Mouse (Mus musculus): ENCODE data around the gene Caprin1. TPM values are rescaled to one million over a fixed set of nuclear protein-coding genes. Genes with fewer than 3 reads are reported as not detected.
A peak's percentile ranks its signal among the peaks of the same experiment; 100 is the strongest.

Caprin1 gene
- polyA plus RNA-seq, 1 experiment from 2014 or later: 212 TPM

DNA sequence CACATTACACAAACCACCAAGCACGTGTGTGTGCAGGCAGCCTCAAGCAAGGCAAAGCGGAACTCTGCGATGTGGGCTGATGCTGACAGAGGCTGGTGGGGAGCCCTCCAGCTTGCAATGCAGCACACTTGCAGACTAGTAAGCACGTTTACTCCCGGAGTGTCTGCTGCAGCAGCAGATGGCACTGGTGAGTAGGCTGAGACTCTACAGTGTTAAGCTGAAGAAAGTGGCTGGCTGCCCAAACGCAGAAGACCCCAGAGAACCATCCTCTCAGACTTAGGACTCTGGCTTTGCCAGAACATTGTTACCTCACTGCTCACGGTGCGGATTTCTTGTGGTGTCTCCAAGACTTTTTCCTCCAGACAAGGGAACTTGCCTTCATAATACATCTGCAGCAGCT lies 66.5 kb downstream of the Caprin1 start:
- DNase-seq (ENCODE audit: low spot score): no peak

DNA sequence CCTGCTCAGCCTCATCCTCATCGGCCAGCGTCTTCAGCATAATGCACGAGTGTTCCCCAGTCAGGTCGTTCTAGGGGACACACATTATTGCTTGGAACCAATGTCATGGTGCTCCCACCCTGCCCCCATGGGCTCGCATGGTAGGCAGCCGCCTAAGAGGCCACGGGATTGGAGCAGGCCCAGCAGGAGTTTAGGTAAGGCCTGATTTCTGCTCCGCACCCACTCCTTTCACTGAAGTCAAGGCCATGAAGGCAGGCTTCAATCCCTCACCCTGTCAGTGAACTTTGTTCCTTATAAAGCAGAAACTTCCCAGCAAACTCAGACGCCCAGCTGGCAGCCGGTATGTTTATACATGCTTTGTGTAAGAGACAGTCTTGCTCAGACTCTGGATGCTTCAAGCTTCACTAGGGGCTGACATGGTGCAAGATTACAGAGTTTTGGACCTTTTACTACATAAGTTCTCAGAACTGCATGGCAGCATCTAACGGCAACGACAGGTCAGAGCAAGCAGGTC lies 69.4 kb downstream of the Caprin1 start:
- no peak for DNase-seq (ENCODE audit: low spot score)

DNA sequence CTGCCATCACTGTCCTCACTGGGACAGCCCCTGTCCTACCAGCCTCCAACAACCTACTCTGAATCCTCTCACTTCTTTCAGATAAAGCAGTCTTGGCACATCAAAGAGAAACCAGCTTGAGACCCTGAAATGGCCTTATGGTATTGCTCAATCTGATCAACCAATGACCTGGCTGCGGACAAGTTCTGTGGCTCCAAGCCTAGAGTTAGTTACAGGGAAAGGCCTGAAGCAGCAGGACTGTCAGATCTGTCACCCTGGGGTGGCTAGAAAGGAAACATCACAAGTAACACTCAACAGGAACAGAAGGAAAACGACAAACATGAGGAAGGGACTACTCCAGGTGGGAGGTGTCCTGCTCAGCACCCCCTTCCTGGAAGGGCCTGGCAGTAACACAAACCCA lies 72.9 kb downstream of the Caprin1 start:
- DNase-seq (ENCODE audit: low spot score): no peak

DNA sequence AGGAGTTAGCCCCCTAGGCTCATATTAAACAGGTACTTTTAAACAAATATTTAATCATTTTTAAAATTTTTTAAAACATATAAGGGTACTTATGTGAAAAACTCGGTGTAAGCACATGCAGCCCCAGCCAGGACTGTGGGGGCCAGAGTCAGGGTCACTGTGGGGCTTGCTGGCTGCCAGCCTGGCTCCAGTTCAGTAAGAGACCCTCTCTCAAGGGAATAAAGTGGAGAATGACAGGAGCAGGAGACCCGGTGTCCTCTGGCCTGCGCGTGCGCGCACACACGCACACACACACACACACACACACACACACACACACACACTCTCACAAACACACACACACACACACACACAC lies 78.2 kb downstream of the Caprin1 start:
- DNase-seq (ENCODE audit: low spot score): no peak

DNA sequence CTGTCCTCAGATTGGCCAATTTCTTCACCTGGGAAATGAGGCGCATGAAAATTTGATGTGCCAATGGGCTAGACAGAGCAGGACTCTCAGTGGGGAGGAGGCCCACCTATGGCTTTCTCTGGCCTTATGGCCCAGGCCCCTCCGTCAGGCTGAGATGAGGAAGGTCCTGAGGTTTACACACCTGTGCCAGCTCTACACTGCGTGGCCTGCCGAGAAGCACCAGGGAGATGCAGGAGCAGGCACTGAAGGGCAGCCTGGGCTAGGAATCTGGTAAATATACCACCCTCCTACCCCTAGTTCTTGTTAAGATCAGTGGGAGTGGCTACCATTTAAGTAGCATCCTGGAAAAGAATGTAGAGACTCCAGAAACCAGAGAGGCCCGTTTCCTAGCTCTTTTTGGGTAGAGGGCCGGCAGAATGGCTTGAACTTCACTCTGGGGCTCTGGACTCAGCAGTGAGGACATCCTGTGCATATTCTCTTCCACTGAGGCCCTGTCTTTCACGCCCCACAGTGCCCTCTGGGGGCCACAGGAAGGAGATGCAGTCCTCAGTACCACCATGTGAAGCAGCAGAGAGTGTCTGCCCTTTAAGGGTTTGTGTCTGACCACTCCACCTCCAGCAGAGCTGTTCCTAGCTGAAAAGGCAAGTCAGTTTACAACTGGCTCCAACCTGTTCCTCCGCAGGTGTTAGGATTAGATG lies 78.7 kb downstream of the Caprin1 start:
- DNase-seq (ENCODE audit: low spot score): peak; percentile 82

DNA sequence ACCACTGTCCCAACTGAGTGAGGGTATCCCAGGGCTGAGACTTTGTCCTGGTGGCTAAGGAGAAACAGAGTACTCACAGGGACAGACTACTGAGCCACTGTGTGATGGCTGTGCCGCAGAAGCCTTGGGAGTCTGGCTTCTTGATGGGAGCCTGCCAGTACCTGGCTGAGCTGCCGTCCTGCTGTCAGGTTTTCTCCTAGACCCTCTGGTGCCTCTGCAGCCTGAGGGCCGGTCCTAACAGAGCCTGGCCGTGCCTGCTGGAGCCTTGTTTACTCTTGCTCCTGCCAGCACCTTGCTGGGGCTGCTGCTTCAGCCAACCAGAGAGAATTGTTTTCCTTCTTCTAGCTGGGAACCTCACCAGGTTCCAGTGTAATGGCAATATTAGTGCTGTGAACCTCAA lies 83.0 kb downstream of the Caprin1 start:
- no peak for DNase-seq (ENCODE audit: low spot score)

DNA sequence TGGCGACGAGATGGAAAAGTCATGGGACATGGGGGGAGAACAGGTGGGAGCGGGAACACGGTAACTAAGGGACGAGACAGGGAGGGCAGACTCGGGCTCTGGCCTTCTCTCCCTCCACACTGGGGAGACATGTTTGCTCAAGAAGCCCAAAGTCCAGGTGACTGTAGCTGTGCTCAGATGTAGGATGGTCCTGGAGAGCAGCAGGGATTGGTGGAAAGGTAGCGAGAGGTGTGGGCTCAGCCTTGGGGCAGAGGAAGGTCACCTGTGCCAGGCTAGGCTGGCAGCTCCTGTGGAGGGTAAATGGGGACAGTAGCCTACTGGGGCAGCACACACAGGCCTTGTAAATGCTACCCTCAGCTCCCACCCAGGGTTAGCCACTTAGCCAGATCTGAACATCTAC lies 83.6 kb downstream of the Caprin1 start:
- DNase-seq (ENCODE audit: low spot score): no peak

Small RNAs within 50 kb of the gene (microRNA-seq; reads per million reads assigned to microRNA genes)
- gene Gm22757 (ENCODE audit: borderline number of aligned reads) (not detected), gene Gm22761 (ENCODE audit: borderline number of aligned reads) (not detected)

Other genes with a start within 250 kb of the Caprin1 start
- gene Abtb2, start 231.3 kb downstream of the Caprin1 start, polyA plus RNA-seq (2015; fragmentation: Nextera tagmentation; extraction: Ambion mirVana): 37.2 and 37.4 TPM in 2 replicates
- 17.7 and 19.5 TPM in 2 replicates for gene Nat10, start 36.4 kb downstream of the Caprin1 start, polyA plus RNA-seq (2015; fragmentation: Nextera tagmentation; extraction: Ambion mirVana)
- gene Lmo2, start 160.3 kb upstream of the Caprin1 start, polyA plus RNA-seq (2015; fragmentation: Nextera tagmentation; extraction: Ambion mirVana): 4.2 and 4.3 TPM in 2 replicates
- 48.2 and 59.2 TPM in 2 replicates for gene Fbxo3, start 230.1 kb upstream of the Caprin1 start, polyA plus RNA-seq (2015; fragmentation: Nextera tagmentation; extraction: Ambion mirVana)
- 1.2 and 2.2 TPM in 2 replicates for gene 4931422A03Rik, start 230.7 kb upstream of the Caprin1 start, polyA plus RNA-seq (2015; fragmentation: Nextera tagmentation; extraction: Ambion mirVana)

All from thymus, postnatal 0 days (tissue).